Mouse (Mus musculus) megakaryocyte, embryonic 14.5 days (primary cell): ENCODE results near the gene Atp2b2. TPM values are rescaled to one million over a fixed set of nuclear protein-coding genes. Genes with fewer than 3 reads are reported as not detected.

Source experiments
- H3K27me3 ChIP-seq: replicated peaks from 2 replicates; pipeline ENCODE3; 2012; ENCODE audit warnings: inconsistent platforms
- H3K36me3 ChIP-seq: replicated peaks from 2 replicates; pipeline ENCODE3; 2012; ENCODE audit warnings: low read length, inconsistent platforms, mixed read lengths
- H3K4me1 ChIP-seq: 2 replicates; pipeline ENCODE4 v1.6.1; 2012; ENCODE audit warnings: inconsistent platforms
- H3K4me3 ChIP-seq: replicated peaks from 2 replicates; pipeline ENCODE3; 2012; ENCODE audit warnings: moderate library complexity, mild to moderate bottlenecking, inconsistent platforms
- H3K9me3 ChIP-seq: 2 replicates; pipeline ENCODE4 v1.6.1; 2012; ENCODE audit warnings: inconsistent platforms
- FLI1 ChIP-seq: IDR thresholded peaks from 2 replicates; pipeline ENCODE4 v1.6.1; 2012; ENCODE audit warnings: low read length, inconsistent platforms, mixed read lengths
- GATA1 ChIP-seq: IDR thresholded peaks from 3 replicates; pipeline ENCODE4 v1.6.1; 2012; ENCODE audit warnings: mixed read lengths, low read length, inconsistent platforms, borderline replicate concordance
- polyA plus RNA-seq: library from polyadenylated mRNA; stranded (reverse); fragments of >175 nt; gene quantifications from 2 replicates; pipeline ENCODE4 v1.2.3, GENCODE M21; 2012; ENCODE audit warnings: low replicate concordance; ENCODE audit not compliant: insufficient read depth

Atp2b2 gene
- polyA plus RNA-seq, 1 experiment: not detected

GRCm38 (mm10) chr6:113847092-113847491 lies 195.3 kb downstream of the Atp2b2 start:
- Histone ChIP-seq H3K4me1 (no peaks in the 10 kb centered on the region), H3K9me3 (no peaks in the 10 kb centered on the region), H3K27me3 (no peaks in the 10 kb centered on the region), H3K4me3 (no peak overlapping the region), H3K36me3 (no peaks in the 10 kb centered on the region)
- TF ChIP-seq GATA1 (no peak), FLI1 (no peak)

GRCm38 (mm10) chr6:113843248-113843647 lies 199.2 kb downstream of the Atp2b2 start:
- H3K9me3 ChIP-seq: no peaks in the 10 kb centered on the region
- no peaks in the 10 kb centered on the region for H3K36me3 ChIP-seq
- TF ChIP-seq FLI1: no peak
- no peak for TF ChIP-seq GATA1
- no peak overlapping the region for H3K4me3 ChIP-seq
- H3K27me3 ChIP-seq: peaks cover 4% of the 10 kb centered on the region
- H3K4me1 ChIP-seq: no peaks in the 10 kb centered on the region

- no peak for TF ChIP-seq GATA1
- TF ChIP-seq FLI1: no peak
- Histone ChIP-seq H3K4me3 (no peak overlapping the region), H3K9me3 (no peaks in the 10 kb centered on the region), H3K4me1 (no peaks in the 10 kb centered on the region), H3K36me3 (no peaks in the 10 kb centered on the region), H3K27me3 (peaks cover 6% of the 10 kb centered on the region)
Measured at GRCm38 (mm10) chr6:113838493-113838892, 203.9 kb downstream of the Atp2b2 start.

GRCm38 (mm10) chr6:113837740-113838139 lies 204.7 kb downstream of the Atp2b2 start:
- TF ChIP-seq GATA1 (no peak), FLI1 (no peak)
- no peaks in the 10 kb centered on the region for H3K9me3 ChIP-seq
- peaks cover 6% of the 10 kb centered on the region for H3K27me3 ChIP-seq

GRCm38 (mm10) chr6:113836545-113836944 lies 205.9 kb downstream of the Atp2b2 start:
- Histone ChIP-seq H3K9me3 (no peaks in the 10 kb centered on the region), H3K4me3 (no peak overlapping the region), H3K4me1 (no peaks in the 10 kb centered on the region), H3K27me3 (peaks cover 6% of the 10 kb centered on the region), H3K36me3 (no peaks in the 10 kb centered on the region)
- TF ChIP-seq FLI1 (no peak), GATA1 (no peak)

More at GRCm38 (mm10) chr6:113837740-113838139, 204.7 kb downstream of the Atp2b2 start:
- no peaks in the 10 kb centered on the region for H3K36me3 ChIP-seq
- H3K4me1 ChIP-seq: no peaks in the 10 kb centered on the region
- no peak overlapping the region for H3K4me3 ChIP-seq

GRCm38 (mm10) chr6:113830463-113830862 lies 211.9 kb downstream of the Atp2b2 start:
- peaks cover 15% of the 10 kb centered on the region for H3K27me3 ChIP-seq

GRCm38 (mm10) chr6:113827309-113827708 lies 215.1 kb downstream of the Atp2b2 start:
- Histone ChIP-seq H3K4me1 (no peaks in the 10 kb centered on the region), H3K9me3 (no peaks in the 10 kb centered on the region), H3K36me3 (no peaks in the 10 kb centered on the region), H3K27me3 (peaks cover 23% of the 10 kb centered on the region), H3K4me3 (no peak overlapping the region)
- TF ChIP-seq FLI1 (no peak), GATA1 (no peak)

More at GRCm38 (mm10) chr6:113830463-113830862, 211.9 kb downstream of the Atp2b2 start:
- Histone ChIP-seq H3K4me3 (no peak overlapping the region), H3K4me1 (no peaks in the 10 kb centered on the region), H3K36me3 (no peaks in the 10 kb centered on the region), H3K9me3 (no peaks in the 10 kb centered on the region)
- no peak for TF ChIP-seq FLI1
- no peak for TF ChIP-seq GATA1

GRCm38 (mm10) chr6:113822417-113822816 lies 220.0 kb downstream of the Atp2b2 start:
- Histone ChIP-seq H3K4me1 (no peaks in the 10 kb centered on the region), H3K36me3 (no peaks in the 10 kb centered on the region), H3K4me3 (no peak overlapping the region), H3K27me3 (peaks cover 32% of the 10 kb centered on the region), H3K9me3 (no peaks in the 10 kb centered on the region)
- TF ChIP-seq FLI1 (no peak), GATA1 (no peak)

GRCm38 (mm10) chr6:113816690-113817089 lies 225.7 kb downstream of the Atp2b2 start:
- Histone ChIP-seq H3K4me3 (peak overlapping the region; percentile 25), H3K4me1 (no peaks in the 10 kb centered on the region), H3K9me3 (no peaks in the 10 kb centered on the region), H3K36me3 (no peaks in the 10 kb centered on the region), H3K27me3 (peaks cover 36% of the 10 kb centered on the region)
- TF ChIP-seq GATA1: no peak
- TF ChIP-seq FLI1: no peak

- no peak for TF ChIP-seq FLI1
- no peak for TF ChIP-seq GATA1
- peaks cover 27% of the 10 kb centered on the region for H3K27me3 ChIP-seq
- H3K4me3 ChIP-seq: no peak overlapping the region
- no peaks in the 10 kb centered on the region for H3K9me3 ChIP-seq
- no peaks in the 10 kb centered on the region for H3K36me3 ChIP-seq
- no peaks in the 10 kb centered on the region for H3K4me1 ChIP-seq
Measured at GRCm38 (mm10) chr6:113811462-113811861, 231.0 kb downstream of the Atp2b2 start.

- H3K4me1 ChIP-seq: no peaks in the 10 kb centered on the region
- TF ChIP-seq GATA1: no peak
- TF ChIP-seq FLI1: no peak
- H3K9me3 ChIP-seq: peaks cover 2% of the 10 kb centered on the region; the same call in 1 of the 2 replicates
- no peak overlapping the region for H3K4me3 ChIP-seq
- no peaks in the 10 kb centered on the region for H3K36me3 ChIP-seq
- H3K27me3 ChIP-seq: peaks cover 29% of the 10 kb centered on the region
Measured at GRCm38 (mm10) chr6:113810667-113811066, 231.7 kb downstream of the Atp2b2 start.
